In the genomic region with DNA sequence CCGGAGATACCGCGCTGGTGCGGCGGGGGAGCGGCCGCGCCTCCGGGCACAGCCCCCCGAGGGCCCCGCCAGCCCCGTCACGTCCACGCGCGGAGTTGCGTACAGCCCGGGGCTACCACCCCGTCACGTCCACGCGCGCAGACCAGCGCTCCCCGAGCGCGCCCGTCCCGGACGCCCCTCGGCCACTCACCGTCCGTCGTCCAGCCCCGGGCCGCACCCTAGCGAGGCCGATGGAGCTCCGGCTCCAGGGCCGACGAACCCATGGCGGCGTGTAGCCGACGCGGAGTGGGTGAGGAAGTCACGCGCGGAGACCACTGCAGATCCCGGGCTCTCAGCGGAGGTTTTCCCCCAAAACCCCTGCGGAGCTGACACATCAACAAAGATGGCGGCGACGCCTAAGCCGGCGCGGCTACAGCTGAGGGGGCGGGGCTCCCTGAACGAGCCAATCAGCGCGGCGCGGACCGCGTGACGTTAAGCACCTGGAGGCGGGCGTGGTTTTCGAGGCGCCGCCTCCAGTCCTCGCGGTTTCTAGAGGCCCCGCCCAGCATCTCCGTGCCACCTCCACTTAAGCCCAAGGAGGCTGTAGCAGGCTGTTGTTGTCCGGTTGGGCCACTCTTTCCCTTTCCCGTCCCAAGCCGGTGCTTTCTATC, we compare ENCODE assay signal across 8 mouse cellular contexts. TPM values are rescaled to one million over a fixed set of nuclear protein-coding genes. Genes with fewer than 3 reads are reported as not detected.
A peak's percentile ranks its signal among the peaks of the same experiment; 100 is the strongest.
DNase-seq lines count a peak whose midpoint lies in the region; ATAC-seq and TF ChIP-seq lines count a peak whose summit lies in the region.

A gene (minus strand): TSS at position 393 of the 650 bp plus-strand sequence.

- peak within 1 kb of the TSS; percentile 65 for H3K9ac ChIP-seq in ES-Bruce4 (ENCODE audit: low read depth, poor library complexity, severe bottlenecking)
- peak within 1 kb of the TSS; percentile 81 for H3K9ac ChIP-seq in forebrain, embryonic 13.5 days
- peak within 1 kb of the TSS; percentile 92 for H3K9ac ChIP-seq in neural tube, embryonic 15.5 days (replicated peaks)

- intact Hi-C loops in heart, postnatal 10 days (cut with DNase I), result no loop called here

- ATAC-seq in cerebellum, adult (ENCODE audit: insufficient number of reproducible peaks, low FRiP score, low TSS enrichment), result peak; percentile 95
- ATAC-seq in forebrain, embryonic 13.5 days, result peak; percentile 98
- peak; percentile 99 for ATAC-seq in neural tube, embryonic 15.5 days (ENCODE audit: low FRiP score)

- H3K4me2 ChIP-seq in forebrain, embryonic 13.5 days, result peak within 1 kb of the TSS; percentile 85
- H3K4me2 ChIP-seq in neural tube, embryonic 15.5 days, result peak within 1 kb of the TSS; percentile 69

- peak; percentile 96 for TF ChIP-seq POLR2A in ES-Bruce4 (IDR thresholded peaks at IDR 0.05; ENCODE audit: insufficient read depth, low read length)

- no peaks in the 10 kb centered on the region for H3K9me3 ChIP-seq in ES-Bruce4 (replicated peaks; ENCODE audit: control insufficient read depth, insufficient read depth, low read length, poor library complexity, severe bottlenecking)
- H3K9me3 ChIP-seq in forebrain, embryonic 13.5 days (replicated peaks), result no peaks in the 10 kb centered on the region
- no peaks in the 10 kb centered on the region for H3K9me3 ChIP-seq in neural tube, embryonic 15.5 days (replicated peaks)

- H3K4me3 ChIP-seq in ES-Bruce4 (ENCODE audit: low read depth, low read length), result peak within 1 kb of the TSS; percentile 70
- peak within 1 kb of the TSS; percentile 96 for H3K4me3 ChIP-seq in forebrain, embryonic 13.5 days
- H3K4me3 ChIP-seq in neural tube, embryonic 15.5 days (replicated peaks), result peak within 1 kb of the TSS; percentile 98

- peak; percentile 97 to 98 for DNase-seq in heart, postnatal 10 days
- DNase-seq in layer of hippocampus, adult 11-12 months (ENCODE audit: low spot score), result peak; percentile 97
- DNase-seq in lung, adult 18-20 months, result peak; percentile 94 to 95
- peak; percentile 97 for DNase-seq in testis, postnatal 14 days (ENCODE audit: low spot score)

- H3K27ac ChIP-seq in ES-Bruce4 (ENCODE audit: insufficient read depth, low read length), result no peak within 1 kb of the TSS
- H3K27ac ChIP-seq in forebrain, embryonic 13.5 days, result peak within 1 kb of the TSS; percentile 86
- H3K27ac ChIP-seq in neural tube, embryonic 15.5 days (replicated peaks), result peak within 1 kb of the TSS; percentile 90

- no peaks in the 10 kb centered on the region for H3K36me3 ChIP-seq in ES-Bruce4 (ENCODE audit: control insufficient read depth, insufficient read depth, low read length, poor library complexity, severe bottlenecking)
- H3K36me3 ChIP-seq in forebrain, embryonic 13.5 days (ENCODE audit: poor library complexity, severe bottlenecking), result no peaks in the 10 kb centered on the region
- H3K36me3 ChIP-seq in neural tube, embryonic 15.5 days, result no peaks in the 10 kb centered on the region

- TF ChIP-seq CTCF in ES-Bruce4 (IDR thresholded peaks at IDR 0.05; ENCODE audit: low read depth, low read length), result no peak

- no peak for TF ChIP-seq EP300 in ES-Bruce4 (IDR thresholded peaks at IDR 0.05; ENCODE audit: insufficient read depth, low read depth, low read length)

- H3K4me1 ChIP-seq in ES-Bruce4 (ENCODE audit: control insufficient read depth, insufficient read depth, low read length), result no peaks in the 10 kb centered on the region
- H3K4me1 ChIP-seq in forebrain, embryonic 13.5 days, result peaks cover 40% of the 10 kb centered on the region
- H3K4me1 ChIP-seq in neural tube, embryonic 15.5 days, result peaks cover 36% of the 10 kb centered on the region

- H3K27me3 ChIP-seq in ES-Bruce4 (ENCODE audit: control insufficient read depth, insufficient read depth, low read length, poor library complexity, severe bottlenecking), result 0 out of 2 replicates have a peak, but pooled peaks cover 2% of the 10 kb centered on the region
- peaks cover 3% of the 10 kb centered on the region; the same call in 1 of the 2 replicates for H3K27me3 ChIP-seq in forebrain, embryonic 13.5 days
- no peaks in the 10 kb centered on the region for H3K27me3 ChIP-seq in neural tube, embryonic 15.5 days (replicated peaks)

- under 1% methylated on average over 75 of the region's 79 CpGs for WGBS in forebrain, embryonic 13.5 days
- WGBS in neural tube, embryonic 15.5 days, result under 1% methylated on average over 79 of the region's 79 CpGs

RNA-seq across cellular contexts. Expression of the gene that starts here (rescaled TPM):
- 56.8 and 60.7 TPM in 2 replicates for polyA plus RNA-seq in ES-Bruce4 (2011; ENCODE audit: insufficient read depth, insufficient read length, low read depth, missing spikeins)
- polyA plus RNA-seq in forebrain, embryonic 13.5 days (2015; fragmentation: Nextera tagmentation; extraction: Ambion mirVana), result 25.1 and 26.4 TPM in 2 replicates
- total RNA-seq in heart, postnatal 10 days (2021), result 10 to 100 TPM; 22.2 to 29.6 TPM
- polyA plus RNA-seq in neural tube, embryonic 15.5 days (2015; fragmentation: Nextera tagmentation; extraction: Ambion mirVana), result 20.4 and 22.2 TPM in 2 replicates
